Mouse (Mus musculus) right cerebral cortex, postnatal 10 days (tissue): ENCODE data around the gene Tlx1.

Experiments
- DNase-seq, 2 experiments: peaks; one replicate each; pipeline ENCODE4 v3.0.0; 2021; ENCODE audit warnings: low spot score in 2 of 2

The Tlx1 gene

GRCm38 (mm10) chr19:45150490-45151181 is at the start of gene Tlx1:
Tlx1 (plus strand) TSS chr19:45150680.
- DNase-seq = no peak

GRCm38 (mm10) chr19:45105591-45105990 is 44.9 kb upstream of the Tlx1 start:
- no peak for DNase-seq

- DNase-seq = no peak
Measured at GRCm38 (mm10) chr19:45106689-45107088, 43.8 kb upstream of the Tlx1 start.

- no peak for DNase-seq
Measured at GRCm38 (mm10) chr19:45110681-45111080, 39.8 kb upstream of the Tlx1 start.

DNA sequence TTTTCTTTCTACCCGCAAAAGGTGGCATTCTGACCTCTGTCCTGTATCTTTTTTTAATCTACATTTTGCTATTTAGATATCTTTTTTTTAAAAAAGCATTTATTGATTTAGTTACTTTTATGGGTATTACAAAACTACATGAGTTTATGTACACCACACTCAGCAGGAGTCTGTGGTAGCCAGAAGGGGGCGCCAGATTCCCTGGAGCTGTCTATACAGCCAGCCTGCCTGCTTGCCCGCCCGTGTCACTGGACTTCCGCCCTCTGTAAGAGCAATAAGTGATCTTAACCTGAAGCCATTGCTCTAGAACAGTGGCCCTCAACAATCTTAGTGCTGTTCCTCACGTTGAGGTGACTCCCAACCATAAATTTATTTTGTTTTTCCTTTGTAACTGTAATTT is 38.0 kb upstream of the Tlx1 start:
- DNase-seq = no peak

DNA sequence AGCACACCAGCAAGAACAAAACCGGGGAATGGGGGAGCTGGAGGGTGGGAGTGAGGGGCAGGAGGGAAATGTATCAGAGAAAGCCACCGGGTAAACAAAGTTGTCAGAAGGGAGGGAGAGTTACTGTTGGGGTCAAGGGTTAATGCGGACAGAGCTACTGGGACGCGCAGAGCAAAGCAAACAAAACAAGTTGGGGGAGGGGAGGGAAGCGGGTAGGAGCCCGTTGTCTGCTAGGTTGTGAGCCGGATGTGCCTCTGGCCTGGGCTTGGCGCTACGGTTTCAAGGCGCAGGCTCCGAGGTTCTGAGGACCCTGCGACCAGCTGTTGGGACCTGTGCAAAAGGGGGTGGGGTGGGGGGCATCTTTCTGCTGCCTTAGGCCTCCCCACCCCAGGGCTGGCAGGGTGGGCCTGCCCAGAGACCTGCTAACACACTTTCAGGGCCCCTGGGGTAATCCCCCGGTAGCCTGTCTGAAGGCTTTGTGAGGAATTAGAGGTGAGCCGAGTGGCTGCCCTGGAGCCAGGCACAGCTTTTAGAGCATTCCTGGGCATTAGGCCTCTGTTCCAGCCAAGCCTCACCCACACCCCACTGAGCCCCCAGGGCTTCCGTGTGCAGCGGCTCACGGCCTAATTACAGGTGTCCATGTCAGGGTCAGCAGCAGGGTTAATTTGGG is 36.6 kb upstream of the Tlx1 start:
- no peak for DNase-seq

GRCm38 (mm10) chr19:45114772-45115171 is 35.7 kb upstream of the Tlx1 start:
- DNase-seq = no peak

DNA sequence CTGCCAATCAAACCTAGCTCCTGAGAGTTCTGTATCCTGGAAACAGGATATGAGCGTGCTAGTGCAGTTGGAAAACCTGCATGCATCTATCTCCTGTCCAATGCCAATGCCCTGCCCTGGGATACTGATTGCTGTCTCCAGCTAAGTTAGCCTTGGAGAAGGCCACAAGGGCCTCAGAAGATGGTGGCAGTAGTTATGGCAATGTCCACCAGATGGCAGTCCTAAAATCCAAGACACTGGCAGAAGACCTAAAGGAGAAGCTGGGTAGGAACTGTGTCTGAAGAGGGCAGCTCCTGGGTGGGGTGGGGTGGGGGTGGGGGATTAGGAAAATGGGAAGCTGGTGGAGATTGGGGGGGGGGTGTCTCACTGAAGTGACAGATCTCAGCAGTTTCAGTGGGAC is 33.7 kb upstream of the Tlx1 start:
- peak in 1 of 2 experiments; percentile 32 for DNase-seq

- no peak for DNase-seq
Measured at GRCm38 (mm10) chr19:45131966-45132628, 18.4 kb upstream of the Tlx1 start.

GRCm38 (mm10) chr19:45142531-45142930 is 7.9 kb upstream of the Tlx1 start:
- no peak for DNase-seq

DNA sequence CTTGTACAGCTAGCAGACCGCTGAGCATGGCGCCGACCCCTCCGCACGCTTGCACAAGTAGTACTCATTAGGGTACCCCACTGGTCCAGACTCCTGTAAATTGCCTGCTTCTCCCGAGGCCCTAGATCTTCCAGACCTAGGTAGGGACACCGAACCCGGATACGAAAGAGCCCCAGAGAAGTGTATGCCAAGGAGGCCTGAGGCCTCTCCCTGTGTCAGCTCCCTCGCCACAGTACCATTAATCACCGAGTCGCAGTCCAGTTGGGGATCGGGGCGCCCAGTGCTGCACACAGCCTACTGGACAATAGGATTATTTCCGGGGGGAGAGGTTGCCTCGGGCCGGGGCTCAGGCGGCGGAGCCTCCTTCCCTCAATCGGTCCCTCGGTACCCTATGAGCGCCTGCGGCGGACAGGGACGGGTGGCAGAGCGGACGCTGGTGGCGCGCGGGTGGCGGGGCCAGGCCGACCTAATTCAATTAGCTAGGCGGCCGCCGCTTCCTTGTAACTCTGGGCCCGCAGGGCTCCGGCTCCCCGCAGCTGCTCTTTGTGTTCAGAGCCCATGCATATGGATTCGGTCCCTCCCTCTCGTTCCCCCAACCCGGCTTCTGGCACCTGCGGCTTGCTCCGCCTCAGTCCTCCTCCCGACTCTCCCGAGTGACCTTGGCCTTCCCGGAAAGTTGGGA is 7.1 kb upstream of the Tlx1 start:
- DNase-seq = no peak

DNA sequence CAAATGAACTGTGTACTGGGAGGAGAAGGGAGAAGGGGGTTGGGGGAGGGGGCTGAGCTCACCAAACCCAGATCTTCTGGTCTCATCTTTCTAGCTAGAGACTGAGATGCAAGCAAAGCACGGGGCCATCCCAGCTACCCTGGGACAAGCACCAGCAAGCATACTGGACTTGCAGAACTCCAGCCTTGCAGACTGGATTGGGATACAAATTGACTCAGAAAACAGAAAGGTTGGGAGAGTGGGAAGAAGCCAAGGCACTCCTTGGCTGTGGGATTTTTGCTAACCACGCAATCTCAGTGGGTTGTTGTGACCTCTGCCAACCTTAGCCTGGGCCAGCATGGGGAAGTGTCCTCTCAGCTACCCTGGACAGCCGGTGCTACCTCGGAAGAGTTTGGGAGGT is 3.4 kb upstream of the Tlx1 start:
- no peak for DNase-seq

DNA sequence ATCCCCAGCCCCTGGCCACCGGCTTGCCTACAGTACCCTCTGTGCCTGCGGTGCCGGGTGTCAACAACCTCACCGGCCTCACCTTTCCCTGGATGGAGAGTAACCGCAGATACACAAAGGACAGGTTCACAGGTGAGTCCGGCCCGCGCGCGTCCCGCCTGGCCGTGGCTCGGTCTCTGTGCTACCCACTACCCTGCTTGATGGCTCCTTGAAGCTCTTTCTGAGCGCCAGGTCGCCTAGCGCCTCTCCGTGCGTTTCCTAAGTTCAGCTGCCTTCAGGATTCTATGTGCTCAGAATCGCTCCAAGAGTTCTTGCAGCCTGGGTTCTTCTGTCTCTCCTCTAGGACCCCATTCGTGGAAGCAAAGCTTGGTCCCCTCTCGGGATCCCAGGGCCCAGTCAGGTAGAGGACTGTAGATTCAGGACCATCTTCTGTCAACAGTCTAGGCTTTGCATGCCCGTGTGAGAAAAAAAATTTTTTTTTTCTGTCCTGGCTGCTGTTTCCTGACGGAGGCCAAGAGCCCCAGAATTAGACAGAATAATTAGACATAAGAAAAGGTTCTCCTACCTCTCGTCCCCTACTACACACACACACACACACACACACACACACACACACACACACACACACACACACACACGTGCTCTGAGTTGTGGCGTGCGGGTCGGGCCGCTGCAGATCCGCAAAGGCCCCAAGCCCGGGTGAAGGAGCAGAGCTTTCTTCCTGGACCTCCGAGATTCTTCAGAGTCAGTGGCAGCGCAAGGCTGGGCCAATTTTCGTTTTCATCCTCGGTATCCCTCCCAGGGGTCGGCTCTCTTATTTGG is 1.1 kb downstream of the Tlx1 start:
- no peak for DNase-seq

DNA sequence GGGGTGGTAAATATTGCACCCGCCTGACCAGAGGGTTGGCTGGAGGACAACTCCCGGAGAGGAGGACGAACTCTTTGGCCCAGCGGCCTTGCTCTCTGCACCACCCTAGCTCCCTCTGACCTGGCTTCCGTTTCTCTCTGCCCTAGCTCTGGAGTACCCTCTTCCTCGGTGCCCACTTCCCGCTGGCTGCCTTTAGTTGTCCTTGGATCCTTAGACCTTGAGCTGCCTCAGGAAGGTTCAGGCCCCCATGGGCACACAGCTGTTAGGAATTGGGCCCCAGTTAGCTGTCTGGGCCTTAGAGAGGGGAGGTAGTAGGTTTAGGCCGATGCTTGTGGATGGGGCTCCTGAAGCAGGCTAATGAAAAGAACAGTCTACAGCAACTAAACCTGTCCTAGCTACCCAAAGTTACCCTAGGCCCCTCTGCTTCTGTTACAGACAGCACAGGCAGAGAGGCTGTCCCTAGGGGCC is 1.7 kb downstream of the Tlx1 start:
- DNase-seq = no peak

- no peak for DNase-seq
Measured at GRCm38 (mm10) chr19:45153311-45154058, 3.0 kb downstream of the Tlx1 start.

GRCm38 (mm10) chr19:45154059-45154386 is 3.5 kb downstream of the Tlx1 start:
- DNase-seq = no peak

GRCm38 (mm10) chr19:45154521-45154920 is 4.0 kb downstream of the Tlx1 start:
- no peak for DNase-seq

DNA sequence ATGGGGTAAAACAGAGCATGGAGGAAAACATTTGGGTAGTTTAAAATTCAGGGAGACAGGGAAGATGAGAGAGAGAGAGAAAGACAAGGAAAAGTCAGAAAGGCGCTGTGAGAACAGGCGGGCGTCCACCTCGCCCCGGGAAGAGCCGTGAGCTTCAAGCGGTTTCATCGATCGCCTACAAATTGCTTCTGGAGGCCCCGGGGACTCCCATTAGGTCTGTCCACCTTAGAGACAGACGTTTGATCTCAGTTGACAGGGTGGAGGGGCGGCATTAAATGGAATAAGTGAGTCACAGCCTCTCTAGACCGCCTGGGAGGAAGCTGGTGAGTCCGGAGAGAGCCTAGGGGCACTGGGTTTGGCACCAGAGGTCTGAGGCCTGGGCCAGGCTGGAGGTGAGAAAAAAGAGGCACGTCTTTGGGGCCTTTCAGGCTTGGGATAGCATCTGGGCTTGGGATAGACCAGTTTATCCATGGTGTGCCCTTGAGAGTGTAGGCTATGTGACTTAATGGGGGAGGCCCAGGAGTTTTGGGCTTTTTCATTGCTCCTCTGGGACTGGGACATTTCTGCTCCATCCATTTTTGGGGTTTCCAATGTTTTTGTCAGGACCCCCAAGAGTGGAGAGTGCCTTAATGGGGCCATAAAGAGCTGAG is 4.8 kb downstream of the Tlx1 start:
- DNase-seq = no peak

DNA sequence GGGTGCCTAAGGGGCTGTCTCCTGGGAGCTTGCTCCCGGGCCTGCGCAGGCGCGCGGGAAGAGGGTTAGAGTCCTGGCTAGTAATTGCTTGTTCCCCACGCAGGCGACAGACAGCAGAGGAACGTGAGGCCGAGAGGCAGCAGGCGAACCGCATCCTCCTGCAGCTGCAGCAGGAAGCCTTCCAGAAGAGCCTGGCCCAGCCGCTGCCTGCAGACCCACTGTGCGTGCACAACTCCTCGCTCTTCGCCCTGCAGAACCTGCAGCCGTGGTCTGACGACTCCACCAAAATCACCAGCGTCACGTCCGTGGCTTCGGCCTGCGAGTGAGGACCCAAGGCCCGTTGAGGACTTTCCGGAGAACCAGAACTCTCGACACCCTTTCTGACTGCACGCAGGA is 5.3 kb downstream of the Tlx1 start:
- no peak for DNase-seq

GRCm38 (mm10) chr19:45156381-45156780 is 5.9 kb downstream of the Tlx1 start:
- no peak for DNase-seq
